Mouse (Mus musculus) CH12.LX (cell line): Measurements from ENCODE around the gene Hoxb8. TPM values are rescaled to one million over a fixed set of nuclear protein-coding genes. Genes with fewer than 3 reads are reported as not detected.

ENCODE experiments used
- DNase-seq: peaks from one replicate; pipeline ENCODE4 v3.0.0-alpha.2; 2013; ENCODE audit errors: extremely low read depth
- H3K27ac ChIP-seq: 2 replicates; pipeline ENCODE4 v1.5.1; 2012; ENCODE audit warnings: low read depth, mild to moderate bottlenecking, control low read depth, moderate library complexity; ENCODE audit not compliant: insufficient read depth
- H3K27me3 ChIP-seq: replicated peaks from 2 replicates; pipeline ENCODE3; 2012; ENCODE audit warnings: inconsistent platforms
- H3K36me3 ChIP-seq, 2 experiments: replicated peaks in 1 of 2; 2 replicates each; pipeline versions ENCODE3 to v1.6.1; 2012; ENCODE audit warnings: inconsistent platforms in 1 of 2, low read length in 1 of 2, mild to moderate bottlenecking in 1 of 2, mixed read lengths in 1 of 2, moderate library complexity in 1 of 2; ENCODE audit not compliant: control insufficient read depth in 1 of 2, insufficient read depth in 1 of 2
- H3K4me1 ChIP-seq, 2 experiments: 2 replicates each; pipeline ENCODE4 v1.6.1; 2012; ENCODE audit warnings: inconsistent platforms in 1 of 2, moderate library complexity in 1 of 2; ENCODE audit not compliant: insufficient read depth in 2 of 2, control insufficient read depth in 1 of 2
- H3K4me2 ChIP-seq: 2 replicates; pipeline ENCODE4 v1.6.1; 2012; ENCODE audit warnings: low read depth, mild to moderate bottlenecking, control low read depth; ENCODE audit not compliant: poor library complexity, insufficient read depth, severe bottlenecking
- H3K4me3 ChIP-seq, 3 experiments: fragments of 150-350 bp in 1 of 3; sonication (generic) in 1 of 3; replicated peaks in 1 of 3; 2 replicates each; pipeline versions ENCODE3 to v1.5.1; 2011 to 2012; ENCODE audit warnings: low read depth in 2 of 3, low read length in 2 of 3, mild to moderate bottlenecking in 2 of 3, moderate library complexity in 2 of 3, control low read depth in 1 of 3, improper control_type of control experiment in 1 of 3, inconsistent platforms in 1 of 3, mixed read lengths in 1 of 3; ENCODE audit not compliant: poor library complexity in 1 of 3
- H3K79me2 ChIP-seq: replicated peaks from 2 replicates; pipeline ENCODE4 v1.6.1; 2012; ENCODE audit warnings: mild to moderate bottlenecking, moderate library complexity; ENCODE audit not compliant: control insufficient read depth, poor library complexity, insufficient read depth, severe bottlenecking; ENCODE audit errors: extremely low read depth
- H3K9ac ChIP-seq: 2 replicates; pipeline ENCODE4 v1.6.1; 2012; ENCODE audit warnings: low read depth, mild to moderate bottlenecking, control low read depth, moderate library complexity; ENCODE audit not compliant: insufficient read depth
- H3K9me3 ChIP-seq: replicated peaks from 2 replicates; pipeline ENCODE3; 2012; ENCODE audit warnings: low read length, inconsistent platforms, mixed read lengths
- BHLHE40 ChIP-seq: IDR thresholded peaks from 2 replicates; pipeline ENCODE4 v1.6.1; 2011; ENCODE audit warnings: mild to moderate bottlenecking, low read depth, low read length, improper control_type of control experiment
- CHD1 ChIP-seq: IDR thresholded peaks from 2 replicates; pipeline ENCODE4 v1.6.1; 2012; ENCODE audit warnings: low read depth, low read length, improper control_type of control experiment, inconsistent platforms
- CHD2 ChIP-seq: IDR thresholded peaks from 2 replicates; pipeline ENCODE4 v1.6.1; 2011; ENCODE audit warnings: low read length, improper control_type of control experiment
- CTCF ChIP-seq, 2 experiments: IDR thresholded peaks in 1 of 2; conservative IDR thresholded peaks in 1 of 2; 2 replicates each; pipeline ENCODE4 v1.5.1; 2011 to 2012; ENCODE audit warnings: low read depth in 2 of 2, low read length in 2 of 2, improper control_type of control experiment in 1 of 2, inconsistent platforms in 1 of 2, mild to moderate bottlenecking in 1 of 2, moderate library complexity in 1 of 2
- E2F4 ChIP-seq: IDR thresholded peaks from 2 replicates; pipeline ENCODE4 v1.6.1; 2011; ENCODE audit warnings: low read depth, low read length, improper control_type of control experiment; ENCODE audit not compliant: insufficient replicate concordance
- EP300 ChIP-seq: IDR thresholded peaks from 2 replicates; pipeline ENCODE4 v1.6.1; 2011; ENCODE audit warnings: low read length, improper control_type of control experiment
- IRF4 ChIP-seq: IDR thresholded peaks from 2 replicates; pipeline ENCODE4 v1.6.1; 2014; ENCODE audit warnings: low read depth, mild to moderate bottlenecking, inconsistent platforms, low read length, improper control_type of control experiment
- MAX ChIP-seq: IDR thresholded peaks from 2 replicates; pipeline ENCODE4 v1.6.1; 2011; ENCODE audit warnings: low read length, improper control_type of control experiment
- MAZ ChIP-seq: IDR thresholded peaks from 2 replicates; pipeline ENCODE4 v1.6.1; 2012; ENCODE audit warnings: low read depth, mild to moderate bottlenecking, inconsistent platforms, low read length, improper control_type of control experiment, moderate library complexity
- MEF2A ChIP-seq: IDR thresholded peaks from 2 replicates; pipeline ENCODE4 v1.6.1; 2014; ENCODE audit warnings: low read depth, mild to moderate bottlenecking, inconsistent platforms, low read length, improper control_type of control experiment, borderline replicate concordance
- MXI1 ChIP-seq: IDR thresholded peaks from 2 replicates; pipeline ENCODE4 v1.6.1; 2011; ENCODE audit warnings: mild to moderate bottlenecking, low read depth, low read length, improper control_type of control experiment
- NELFE ChIP-seq: IDR thresholded peaks from 2 replicates; pipeline ENCODE4 v1.6.1; 2011; ENCODE audit warnings: low read depth, low read length, improper control_type of control experiment
- POLR2A ChIP-seq: IDR thresholded peaks from 2 replicates; pipeline ENCODE4 v1.6.1; 2011; ENCODE audit warnings: low read depth, mild to moderate bottlenecking, improper control_type of control experiment, low read length
- POLR2AphosphoS2 ChIP-seq: IDR thresholded peaks from 2 replicates; pipeline ENCODE4 v1.6.1; 2011; ENCODE audit warnings: low read depth, low read length, improper control_type of control experiment
- SIN3A ChIP-seq: IDR thresholded peaks from 2 replicates; pipeline ENCODE4 v1.6.1; 2012; ENCODE audit warnings: low read length, improper control_type of control experiment, inconsistent platforms
- SMC3 ChIP-seq: IDR thresholded peaks from 2 replicates; pipeline ENCODE4 v1.6.1; 2011; ENCODE audit warnings: low read depth, low read length, improper control_type of control experiment
- TCF12 ChIP-seq: IDR thresholded peaks from 2 replicates; pipeline ENCODE4 v1.6.1; 2014; ENCODE audit warnings: low read depth, mild to moderate bottlenecking, inconsistent platforms, low read length, improper control_type of control experiment
- UBTF ChIP-seq: IDR thresholded peaks from 2 replicates; pipeline ENCODE4 v1.6.1; 2012; ENCODE audit warnings: low read depth, mild to moderate bottlenecking, inconsistent platforms, low read length, improper control_type of control experiment, moderate library complexity
- USF1 ChIP-seq: IDR thresholded peaks from 2 replicates; pipeline ENCODE4 v1.6.1; 2014; ENCODE audit warnings: low read depth, mild to moderate bottlenecking, inconsistent platforms, low read length, improper control_type of control experiment
- USF2 ChIP-seq: conservative IDR thresholded peaks from 2 replicates; pipeline ENCODE4 v1.6.1; 2011; ENCODE audit warnings: low read depth, low read length, improper control_type of control experiment
- ZC3H11A ChIP-seq: IDR thresholded peaks from 2 replicates; pipeline ENCODE4 v1.6.1; 2012; ENCODE audit warnings: low read depth, mild to moderate bottlenecking, inconsistent platforms, low read length, improper control_type of control experiment
- ZKSCAN1 ChIP-seq: IDR thresholded peaks from 2 replicates; pipeline ENCODE4 v1.6.1; 2012; ENCODE audit warnings: low read depth, inconsistent platforms, low read length, improper control_type of control experiment, borderline replicate concordance
- dilution Hi-C: fragments of 300-500 bp; cut with MboI; formaldehyde crosslinking; loops from 2 replicates; pipeline ENCODE4 v1.14.3; 2020; ENCODE audit warnings: low sequenced_read_pairs; ENCODE audit not compliant: extremely low pct_unique_long_range_greater_than_20kb, extremely low pct_ligation_motif_present
- in situ Hi-C: fragments of 300-500 bp; cut with MboI; formaldehyde crosslinking; loops from 3 replicates; pipeline ENCODE4 v1.14.3; 2019; ENCODE audit warnings: low sequenced_read_pairs, low pct_ligation_motif_present, low pct_unique_long_range_greater_than_20kb, mixed read lengths
- polyA plus RNA-seq: library from polyadenylated mRNA; unstranded; fragments of >175 nt; gene quantifications from 2 replicates; pipeline ENCODE4 v1.2.1, GENCODE M21; 2012; ENCODE audit warnings: low read depth; ENCODE audit not compliant: insufficient read length
- total RNA-seq, 2 experiments: library from RNA; depleted of rRNA; stranded (reverse); fragments of 300-350 nt in 1 of 2; fragments of >200 nt in 1 of 2; gene quantifications; 2 replicates each; pipeline ENCODE4 v1.2.3; 2012 to 2014

Hoxb8 gene
- total and polyA plus RNA-seq, 3 experiments = not detected

- in situ Hi-C loops = no loop called here
- dilution Hi-C loops = no loop called here
- Histone ChIP-seq H3K27me3 (peaks cover 96% of the 10 kb centered on the region), H3K4me1 (peaks cover 3 to 8% of the 10 kb centered on the region in 2 experiments; a peak in 3 of 4 replicates), H3K9me3 (peaks cover 16% of the 10 kb centered on the region), H3K27ac (no peak overlapping the region), H3K4me2 (peak overlapping the region; percentile 91), H3K9ac (peak overlapping the region; percentile 30), H3K4me3 (peak overlapping the region; percentile 16 to 50 (median 18)), H3K36me3 (no peaks in the 10 kb centered on the region), H3K79me2 (no peaks in the 10 kb centered on the region)
- TF ChIP-seq POLR2AphosphoS2 = no peak
- TF ChIP-seq ZKSCAN1 = no peak
- no peak for TF ChIP-seq BHLHE40
- TF ChIP-seq MEF2A = no peak
- no peak for TF ChIP-seq SIN3A
- no peak for TF ChIP-seq CHD1
- no peak for TF ChIP-seq USF1
- TF ChIP-seq E2F4 = no peak
- no peak for TF ChIP-seq POLR2A
- peak in 1 of 2 experiments; percentile 36; a peak in 2 of 4 replicates for TF ChIP-seq CTCF (conservative IDR thresholded peaks at IDR 0.05 in 1 of 2, IDR thresholded peaks at IDR 0.05 in 1 of 2; ENCODE audit: low read depth in 2 of 2, low read length in 2 of 2)
- 0 out of 2 replicates have a peak, but pooled peaks have one; percentile 1 for TF ChIP-seq MAZ
- TF ChIP-seq CHD2 = no peak
- no peak for TF ChIP-seq TCF12
- TF ChIP-seq MXI1 = peak; percentile 44; the same call in 1 of the 2 replicates
- peak; percentile 95 for TF ChIP-seq UBTF
- TF ChIP-seq MAX = no peak
- TF ChIP-seq IRF4 = no peak
- TF ChIP-seq EP300 = no peak
- no peak for TF ChIP-seq USF2
- no peak for TF ChIP-seq NELFE
- TF ChIP-seq ZC3H11A = no peak
- TF ChIP-seq SMC3 = 0 out of 2 replicates have a peak, but pooled peaks have one; percentile 8
- no peak for DNase-seq
Observed at GRCm38 (mm10) chr11:96284041-96284749, 2.5 kb downstream of the Hoxb8 start.
